Mouse (Mus musculus) hindbrain, postnatal 0 days (tissue): ENCODE measurements around the gene Cfap58. TPM values are rescaled to one million over a fixed set of nuclear protein-coding genes. Genes with fewer than 3 reads are reported as not detected.
A peak's percentile ranks its signal among the peaks of the same experiment; 100 is the strongest.

Experiments
- ATAC-seq: fragments of 200-750 bp; cut with Nextera tagmentation; 2 replicates; pipeline ENCODE4 v1.8.0; 2017; ENCODE audit warnings: mild to moderate bottlenecking, moderate TSS enrichment, moderate library complexity
- DNase-seq: peaks from one replicate; pipeline ENCODE4 v3.0.0-alpha.2; 2015; ENCODE audit warnings: low spot score
- H3K27ac ChIP-seq: fragments of 300-500 bp; sonication (generic); 2 replicates; pipeline ENCODE4 v1.5.1; 2014; ENCODE audit warnings: mild to moderate bottlenecking
- H3K27me3 ChIP-seq: fragments of 300-500 bp; sonication (generic); 2 replicates; pipeline ENCODE4 v1.6.1; 2014; ENCODE audit warnings: low read length, mixed read lengths; ENCODE audit not compliant: insufficient read depth
- H3K36me3 ChIP-seq: fragments of 300-500 bp; sonication (generic); 2 replicates; pipeline ENCODE4 v1.6.1; 2014; ENCODE audit warnings: low read length, mixed read lengths; ENCODE audit not compliant: insufficient read depth
- H3K4me1 ChIP-seq: fragments of 300-500 bp; sonication (generic); 2 replicates; pipeline ENCODE4 v1.6.1; 2014; ENCODE audit warnings: antibody characterized with exemption, low read length, mixed read lengths; ENCODE audit not compliant: insufficient read depth
- H3K4me2 ChIP-seq: fragments of 300-500 bp; sonication (generic); 2 replicates; pipeline ENCODE4 v1.6.1; 2014; ENCODE audit warnings: low read depth, mild to moderate bottlenecking, low read length, moderate library complexity, mixed read lengths
- H3K4me3 ChIP-seq: fragments of 300-500 bp; sonication (generic); 2 replicates; pipeline ENCODE4 v1.5.1; 2014; ENCODE audit warnings: low read length
- H3K9ac ChIP-seq: fragments of 300-500 bp; sonication (generic); replicated peaks from 2 replicates; pipeline ENCODE4 v1.6.1; 2014; ENCODE audit warnings: mild to moderate bottlenecking, low read length, moderate library complexity, mixed read lengths
- H3K9me3 ChIP-seq: fragments of 300-500 bp; sonication (generic); 2 replicates; pipeline ENCODE4 v1.6.1; 2016; ENCODE audit warnings: low read length, mixed read lengths
- CTCF ChIP-seq: IDR thresholded peaks from 2 replicates; pipeline ENCODE4 v1.5.1; 2016; ENCODE audit warnings: antibody characterized with exemption, control low read depth, low read depth
- WGBS: fragments of 180-500 bp; shearing (Covaris S2); extraction: QIAGEN DNeasy Blood & Tissue Kit; methylation state at CpG from one replicate; pipeline ENCODE4 v1.1.7; 2014; 5-methylcytosine and 5-hydroxymethylcytosine counted together
- polyA plus RNA-seq: library from polyadenylated mRNA; unstranded; fragments of >200 nt; fragmentation: Nextera tagmentation; extraction: Ambion mirVana; gene quantifications from 2 replicates; pipeline ENCODE4 v1.2.1, GENCODE M21; 2015
- total RNA-seq: library from RNA; depleted of rRNA; stranded (reverse); fragments of >200 nt; gene quantifications from 2 replicates; pipeline ENCODE4 v1.2.3, GENCODE M21; 2014

The Cfap58 gene
- total and polyA plus RNA-seq, 2 experiments from 2014 or later: 0.26 to 0.68 TPM

DNA sequence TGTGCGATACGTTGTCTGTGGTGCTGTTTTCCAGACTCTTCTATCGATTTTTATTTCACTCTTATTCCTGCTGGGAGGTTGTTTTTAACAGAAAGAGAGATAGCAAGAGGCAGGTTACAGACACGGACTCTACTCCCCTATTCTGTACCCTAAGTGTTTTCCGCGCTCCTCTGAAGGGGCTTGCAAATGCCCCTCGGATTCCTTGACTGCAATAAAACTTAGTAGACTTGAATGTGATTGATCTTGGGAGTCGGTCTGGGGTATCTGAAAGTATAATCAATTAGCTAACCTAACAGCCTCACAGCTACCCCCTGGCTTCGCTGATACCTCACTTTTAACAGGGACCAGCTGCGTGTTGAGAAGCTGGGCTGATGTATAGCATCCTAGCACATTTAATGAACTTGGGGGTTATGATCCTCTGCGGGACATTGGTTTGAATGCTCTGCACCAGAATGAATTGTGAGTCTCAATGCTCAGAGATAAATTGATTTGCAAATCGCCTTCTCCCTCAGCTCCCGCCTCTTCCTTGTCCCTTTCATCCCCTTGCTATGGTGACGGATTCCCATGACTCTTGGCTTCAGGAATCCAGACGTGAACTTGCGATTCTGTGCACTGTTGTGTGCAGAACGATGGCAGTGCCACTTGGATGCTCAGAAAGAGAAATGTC, 31.7 kb downstream of the Cfap58 start:
- Histone ChIP-seq H3K4me1 (peaks cover 4% of the 10 kb centered on the region; the same call in 1 of the 2 replicates), H3K27ac (no peak overlapping the region), H3K4me2 (peak overlapping the region; percentile 45), H3K9ac (no peak overlapping the region), H3K27me3 (no peaks in the 10 kb centered on the region), H3K9me3 (no peaks in the 10 kb centered on the region), H3K36me3 (no peaks in the 10 kb centered on the region), H3K4me3 (no peak overlapping the region)
- peak; percentile 55; the same call in 1 of the 2 replicates for ATAC-seq
- no peak for TF ChIP-seq CTCF
- peak; percentile 45 for DNase-seq
- 29% methylated on average over 17 of the region's 17 CpGs for WGBS

DNA sequence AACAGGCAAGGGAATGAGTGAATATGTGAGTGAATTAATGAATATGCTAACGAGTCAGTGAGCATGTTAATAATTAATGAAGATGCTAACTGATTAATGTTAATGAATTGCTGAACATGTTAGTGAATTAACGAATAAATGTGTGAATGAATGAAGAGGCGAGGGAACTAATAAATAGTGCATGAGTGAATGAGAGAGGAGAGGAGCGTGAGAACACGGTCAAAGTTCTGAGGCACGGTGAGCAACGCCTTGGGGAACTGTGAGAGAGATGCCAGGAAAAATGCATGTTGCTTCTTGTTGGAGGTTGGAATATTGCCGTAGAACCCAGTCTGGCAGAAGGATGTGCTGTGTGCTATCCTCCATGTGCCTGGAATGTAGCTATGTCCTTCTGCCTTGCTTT, 33.6 kb downstream of the Cfap58 start:
- no peak overlapping the region for H3K9ac ChIP-seq
- H3K27me3 ChIP-seq: no peaks in the 10 kb centered on the region
- no peak for TF ChIP-seq CTCF
- ATAC-seq: no peak
- DNase-seq: no peak
- peaks cover 4% of the 10 kb centered on the region; the same call in 1 of the 2 replicates for H3K4me1 ChIP-seq
- no peak overlapping the region for H3K4me3 ChIP-seq
- 72% methylated on average over 8 of the region's 8 CpGs for WGBS
- H3K27ac ChIP-seq: no peak overlapping the region
- H3K36me3 ChIP-seq: no peaks in the 10 kb centered on the region
- H3K9me3 ChIP-seq: no peaks in the 10 kb centered on the region
- no peak overlapping the region for H3K4me2 ChIP-seq

GRCm38 (mm10) chr19:47978109-47978701, 40.7 kb downstream of the Cfap58 start:
- no peak overlapping the region for H3K4me3 ChIP-seq
- H3K4me1 ChIP-seq: no peaks in the 10 kb centered on the region
- H3K27ac ChIP-seq: no peak overlapping the region
- ATAC-seq (no peak), DNase-seq (no peak)
- H3K9me3 ChIP-seq: no peaks in the 10 kb centered on the region
- H3K9ac ChIP-seq: no peak overlapping the region
- no peaks in the 10 kb centered on the region for H3K36me3 ChIP-seq
- no peak for TF ChIP-seq CTCF
- no peaks in the 10 kb centered on the region for H3K27me3 ChIP-seq
- WGBS: 56% methylated on average over 15 of the region's 15 CpGs
- H3K4me2 ChIP-seq: no peak overlapping the region

- no peak for DNase-seq
- no peaks in the 10 kb centered on the region for H3K27me3 ChIP-seq
- no peaks in the 10 kb centered on the region for H3K4me1 ChIP-seq
- ATAC-seq: no peak
- H3K4me2 ChIP-seq: no peak overlapping the region
- H3K27ac ChIP-seq: no peak overlapping the region
- H3K9ac ChIP-seq: no peak overlapping the region
- H3K9me3 ChIP-seq: no peaks in the 10 kb centered on the region
- H3K36me3 ChIP-seq: no peaks in the 10 kb centered on the region
- no peak overlapping the region for H3K4me3 ChIP-seq
- 84% methylated on average over 6 of the region's 6 CpGs for WGBS
- no peak for TF ChIP-seq CTCF
These were observed 42.0 kb downstream of the Cfap58 start for GRCm38 (mm10) chr19:47979446-47979845.

- 48% methylated on average over 10 of the region's 10 CpGs for WGBS
- peak; percentile 24; the same call in 1 of the 2 replicates for ATAC-seq
- no peak overlapping the region for H3K4me3 ChIP-seq
These were observed 42.8 kb downstream of the Cfap58 start for GRCm38 (mm10) chr19:47980241-47980640.

GRCm38 (mm10) chr19:47985606-47986213, 48.2 kb downstream of the Cfap58 start:
- Histone ChIP-seq H3K27ac (no peak overlapping the region), H3K36me3 (no peaks in the 10 kb centered on the region), H3K27me3 (no peaks in the 10 kb centered on the region), H3K9ac (no peak overlapping the region), H3K4me1 (no peaks in the 10 kb centered on the region), H3K4me2 (no peak overlapping the region), H3K9me3 (no peaks in the 10 kb centered on the region), H3K4me3 (no peak overlapping the region)
- TF ChIP-seq CTCF: no peak
- 90% methylated on average over 15 of the region's 15 CpGs for WGBS
- DNase-seq (no peak), ATAC-seq (no peak)

More at GRCm38 (mm10) chr19:47980241-47980640, 42.8 kb downstream of the Cfap58 start:
- H3K27me3 ChIP-seq: no peaks in the 10 kb centered on the region
- DNase-seq: peak; percentile 18
- H3K4me2 ChIP-seq: no peak overlapping the region
- no peak for TF ChIP-seq CTCF
- no peaks in the 10 kb centered on the region for H3K4me1 ChIP-seq
- H3K9me3 ChIP-seq: no peaks in the 10 kb centered on the region
- no peak overlapping the region for H3K9ac ChIP-seq
- H3K27ac ChIP-seq: no peak overlapping the region
- no peaks in the 10 kb centered on the region for H3K36me3 ChIP-seq
